In the genomic region with DNA sequence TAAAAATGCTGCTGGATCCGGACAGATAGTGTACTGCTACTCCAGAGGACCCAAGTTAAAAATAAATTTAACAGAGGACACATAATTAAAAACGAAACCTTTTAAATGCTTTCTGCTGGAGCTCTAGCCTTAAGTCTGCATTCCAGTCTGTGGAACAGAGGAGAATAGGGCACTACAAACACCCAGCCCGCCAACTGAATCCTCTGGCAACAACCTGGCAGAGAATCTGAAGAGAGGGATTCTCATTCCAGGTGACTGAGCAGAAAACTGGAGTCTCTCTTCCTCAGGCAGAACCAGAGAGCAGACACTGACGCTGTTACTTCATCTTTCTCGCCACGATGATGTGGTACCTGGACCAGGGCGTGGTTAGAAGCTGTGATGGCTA, we compare ENCODE assay signal across 22 mouse cellular contexts.
"Had no signal": no experiment of that assay in that cellular context is flagged by ENCODE, and none has a peak within 500 bp of the region (broad histone marks: within the 10 kb centered on the region; RNA-seq: fewer than 3 reads in every experiment).

No protein-coding gene starts in this region.

- ATAC-seq: liver, postnatal 0 days; lung, postnatal 0 days; midbrain, embryonic 16.5 days had no signal

- H3K4me3 ChIP-seq: liver, embryonic 13.5 days; liver, embryonic 15.5 days; lung, embryonic 15.5 days; midbrain, embryonic 10.5 days; midbrain, embryonic 12.5 days; neural tube, embryonic 13.5 days; neural tube, embryonic 15.5 days had no signal

- DNase-seq: liver, embryonic 13.5 days; liver, postnatal 0 days; lung, adult 2 months; lung, postnatal 14 days; lung, postnatal 36 days; midbrain, embryonic 14.5 days; retina, postnatal 1 day; right cerebral cortex, postnatal 14 days; right cerebral cortex, postnatal 4 days; spleen, adult 18-20 months; thymus, adult 18-20 months; thymus, postnatal 14 days; thymus, postnatal 36 days had no signal

- H3K27ac ChIP-seq: liver, embryonic 13.5 days; liver, embryonic 15.5 days; lung, embryonic 15.5 days; macrophage; midbrain, embryonic 10.5 days; midbrain, embryonic 12.5 days; neural tube, embryonic 13.5 days; neural tube, embryonic 15.5 days had no signal
